Mouse (Mus musculus): ENCODE data around the gene Ninj1. TPM values are rescaled to one million over a fixed set of nuclear protein-coding genes. Genes with fewer than 3 reads are reported as not detected.

The Ninj1 gene
- polyA plus RNA-seq, 1 experiment from 2014 or later: 16.9 TPM

GRCm38 (mm10) chr13:49219367-49219766 lies 32.1 kb downstream of the Ninj1 start:
- no peak overlapping the region for H3K4me2 ChIP-seq
- no peak overlapping the region for H3K27ac ChIP-seq

GRCm38 (mm10) chr13:49220912-49221311 lies 33.6 kb downstream of the Ninj1 start:
- no peak overlapping the region for H3K4me3 ChIP-seq (replicated peaks)

More at GRCm38 (mm10) chr13:49219367-49219766, 32.1 kb downstream of the Ninj1 start:
- Histone ChIP-seq H3K27me3 (peaks cover 30% of the 10 kb centered on the region), H3K9me3 (no peaks in the 10 kb centered on the region), H3K4me3 (replicated peaks) (no peak overlapping the region), H3K4me1 (peaks cover 26% of the 10 kb centered on the region), H3K36me3 (replicated peaks) (no peaks in the 10 kb centered on the region), H3K9ac (no peak overlapping the region)
- no peak for ATAC-seq (ENCODE audit: low FRiP score)
- WGBS: 82% methylated on average over 4 of the region's 4 CpGs

GRCm38 (mm10) chr13:49224314-49224713 lies 37.0 kb downstream of the Ninj1 start:
- Histone ChIP-seq H3K9ac (no peak overlapping the region), H3K36me3 (replicated peaks) (no peaks in the 10 kb centered on the region), H3K27ac (no peak overlapping the region), H3K4me1 (no peaks in the 10 kb centered on the region), H3K4me2 (no peak overlapping the region), H3K27me3 (peaks cover 10% of the 10 kb centered on the region; the same call in 1 of the 2 replicates), H3K9me3 (no peaks in the 10 kb centered on the region), H3K4me3 (replicated peaks) (no peak overlapping the region)
- ATAC-seq (ENCODE audit: low FRiP score): no peak
- 21% methylated on average over 10 of the region's 10 CpGs for WGBS

More at GRCm38 (mm10) chr13:49220912-49221311, 33.6 kb downstream of the Ninj1 start:
- ATAC-seq (ENCODE audit: low FRiP score): no peak
- H3K9me3 ChIP-seq: no peaks in the 10 kb centered on the region
- no peak overlapping the region for H3K4me2 ChIP-seq
- H3K36me3 ChIP-seq (replicated peaks): no peaks in the 10 kb centered on the region
- peaks cover 26% of the 10 kb centered on the region; the same call in 1 of the 2 replicates for H3K27me3 ChIP-seq
- 31% methylated on average over 5 of the region's 5 CpGs for WGBS
- peaks cover 12% of the 10 kb centered on the region for H3K4me1 ChIP-seq
- H3K9ac ChIP-seq: no peak overlapping the region
- no peak overlapping the region for H3K27ac ChIP-seq

- Histone ChIP-seq H3K9me3 (no peaks in the 10 kb centered on the region), H3K36me3 (replicated peaks) (no peaks in the 10 kb centered on the region), H3K27me3 (peaks cover 10% of the 10 kb centered on the region; the same call in 1 of the 2 replicates), H3K27ac (no peak overlapping the region), H3K9ac (no peak overlapping the region), H3K4me1 (no peaks in the 10 kb centered on the region), H3K4me3 (replicated peaks) (no peak overlapping the region), H3K4me2 (no peak overlapping the region)
- 31% methylated on average over 6 of the region's 6 CpGs for WGBS
- ATAC-seq (ENCODE audit: low FRiP score): no peak
Measured at GRCm38 (mm10) chr13:49224729-49225128, 37.4 kb downstream of the Ninj1 start.

GRCm38 (mm10) chr13:49225159-49225558 lies 37.9 kb downstream of the Ninj1 start:
- no peaks in the 10 kb centered on the region for H3K9me3 ChIP-seq
- no peaks in the 10 kb centered on the region for H3K36me3 ChIP-seq (replicated peaks)
- no peak overlapping the region for H3K27ac ChIP-seq
- 80% methylated on average over 3 of the region's 3 CpGs for WGBS
- H3K4me2 ChIP-seq: no peak overlapping the region
- H3K4me1 ChIP-seq: no peaks in the 10 kb centered on the region
- no peak overlapping the region for H3K4me3 ChIP-seq (replicated peaks)
- peaks cover 10% of the 10 kb centered on the region; the same call in 1 of the 2 replicates for H3K27me3 ChIP-seq
- H3K9ac ChIP-seq: no peak overlapping the region
- ATAC-seq (ENCODE audit: low FRiP score): no peak

- WGBS: 29% methylated on average over 4 of the region's 4 CpGs
- Histone ChIP-seq H3K27ac (no peak overlapping the region), H3K4me1 (no peaks in the 10 kb centered on the region), H3K4me2 (no peak overlapping the region), H3K9me3 (no peaks in the 10 kb centered on the region), H3K4me3 (replicated peaks) (no peak overlapping the region), H3K9ac (no peak overlapping the region), H3K27me3 (peaks cover 10% of the 10 kb centered on the region; the same call in 1 of the 2 replicates), H3K36me3 (replicated peaks) (no peaks in the 10 kb centered on the region)
- no peak for ATAC-seq (ENCODE audit: low FRiP score)
Measured at GRCm38 (mm10) chr13:49225633-49226032, 38.3 kb downstream of the Ninj1 start.

- H3K4me1 ChIP-seq: no peaks in the 10 kb centered on the region
- 0 out of 2 replicates have a peak, but pooled peaks cover 6% of the 10 kb centered on the region for H3K9me3 ChIP-seq
- H3K27ac ChIP-seq: no peak overlapping the region
- ATAC-seq (ENCODE audit: low FRiP score): no peak
- no peak overlapping the region for H3K9ac ChIP-seq
- H3K27me3 ChIP-seq: no peaks in the 10 kb centered on the region
- H3K4me2 ChIP-seq: no peak overlapping the region
- H3K4me3 ChIP-seq (replicated peaks): no peak overlapping the region
- no peaks in the 10 kb centered on the region for H3K36me3 ChIP-seq (replicated peaks)
- WGBS: 91% methylated on average over 8 of the region's 8 CpGs
Measured at GRCm38 (mm10) chr13:49233792-49234572, 46.7 kb downstream of the Ninj1 start.

- Histone ChIP-seq H3K27me3 (no peaks in the 10 kb centered on the region), H3K27ac (no peak overlapping the region), H3K4me1 (no peaks in the 10 kb centered on the region), H3K9ac (no peak overlapping the region), H3K9me3 (0 out of 2 replicates have a peak, but pooled peaks cover 6% of the 10 kb centered on the region), H3K4me3 (replicated peaks) (no peak overlapping the region), H3K4me2 (no peak overlapping the region), H3K36me3 (replicated peaks) (no peaks in the 10 kb centered on the region)
- 96% methylated on average over 4 of the region's 4 CpGs for WGBS
- no peak for ATAC-seq (ENCODE audit: low FRiP score)
Measured at GRCm38 (mm10) chr13:49234711-49235110, 47.4 kb downstream of the Ninj1 start.

GRCm38 (mm10) chr13:49237617-49238016 lies 50.3 kb downstream of the Ninj1 start:
- Histone ChIP-seq H3K27me3 (no peaks in the 10 kb centered on the region), H3K27ac (no peak overlapping the region), H3K4me3 (replicated peaks) (no peak overlapping the region), H3K9ac (no peak overlapping the region), H3K36me3 (replicated peaks) (no peaks in the 10 kb centered on the region), H3K9me3 (0 out of 2 replicates have a peak, but pooled peaks cover 6% of the 10 kb centered on the region), H3K4me2 (no peak overlapping the region), H3K4me1 (no peaks in the 10 kb centered on the region)
- ATAC-seq (ENCODE audit: low FRiP score): no peak
- WGBS: 92% methylated on average over 8 of the region's 8 CpGs

GRCm38 (mm10) chr13:49238737-49239136 lies 51.5 kb downstream of the Ninj1 start:
- Histone ChIP-seq H3K9me3 (0 out of 2 replicates have a peak, but pooled peaks cover 6% of the 10 kb centered on the region), H3K4me3 (replicated peaks) (no peak overlapping the region), H3K4me1 (no peaks in the 10 kb centered on the region), H3K36me3 (replicated peaks) (no peaks in the 10 kb centered on the region), H3K27me3 (no peaks in the 10 kb centered on the region), H3K27ac (no peak overlapping the region), H3K9ac (no peak overlapping the region), H3K4me2 (no peak overlapping the region)
- 91% methylated on average over 8 of the region's 8 CpGs for WGBS
- no peak for ATAC-seq (ENCODE audit: low FRiP score)

- Histone ChIP-seq H3K36me3 (replicated peaks) (no peaks in the 10 kb centered on the region), H3K9ac (no peak overlapping the region), H3K4me1 (peaks cover 3% of the 10 kb centered on the region), H3K27me3 (peaks cover 19% of the 10 kb centered on the region), H3K27ac (no peak overlapping the region), H3K9me3 (no peaks in the 10 kb centered on the region), H3K4me2 (no peak overlapping the region), H3K4me3 (replicated peaks) (no peak overlapping the region)
- 82% methylated on average over 9 of the region's 9 CpGs for WGBS
- ATAC-seq (ENCODE audit: low FRiP score): no peak
Measured at GRCm38 (mm10) chr13:49242321-49243065, 55.2 kb downstream of the Ninj1 start.

GRCm38 (mm10) chr13:49243492-49243891 lies 56.2 kb downstream of the Ninj1 start:
- Histone ChIP-seq H3K36me3 (replicated peaks) (no peaks in the 10 kb centered on the region), H3K4me1 (peaks cover 13% of the 10 kb centered on the region)

More at GRCm38 (mm10) chr13:49243492-49243891, 56.2 kb downstream of the Ninj1 start:
- H3K9me3 ChIP-seq: no peaks in the 10 kb centered on the region
- no peak overlapping the region for H3K9ac ChIP-seq
- H3K4me2 ChIP-seq: no peak overlapping the region
- ATAC-seq (ENCODE audit: low FRiP score): no peak
- H3K27me3 ChIP-seq: peaks cover 29% of the 10 kb centered on the region
- 99% methylated on average over 2 of the region's 2 CpGs for WGBS
- H3K4me3 ChIP-seq (replicated peaks): no peak overlapping the region
- no peak overlapping the region for H3K27ac ChIP-seq

Measured in forebrain, embryonic 12.5 days (tissue).